Comparison of ENCODE assay signal across 10 mouse cellular contexts in genomic region chr19:7018546-7018945, GRCm38 (mm10). TPM values are rescaled to one million over a fixed set of nuclear protein-coding genes. Genes with fewer than 3 reads are reported as not detected.
DNase-seq lines count a peak whose midpoint lies in the region; ATAC-seq and TF ChIP-seq lines count a peak whose summit lies in the region.
"Had no signal": no experiment of that assay in that cellular context is flagged by ENCODE, and none has a peak within 500 bp of the region (broad histone marks: within the 10 kb centered on the region; RNA-seq: fewer than 3 reads in every experiment).

No protein-coding gene starts in this region.

- no peaks in the 10 kb centered on the region for H3K27me3 ChIP-seq in heart, embryonic 11.5 days (ENCODE audit: control insufficient read depth, insufficient read depth, low read length)
- H3K27me3 ChIP-seq in liver, embryonic 15.5 days, result no peaks in the 10 kb centered on the region
- H3K27me3 ChIP-seq in kidney, adult 2 months (replicated peaks; ENCODE audit: control insufficient read depth, insufficient read depth, low read length), result no peaks in the 10 kb centered on the region

- no peak for ATAC-seq in heart, embryonic 11.5 days (replicated peaks; ENCODE audit: insufficient number of reproducible peaks, low FRiP score, low TSS enrichment)
- ATAC-seq in liver, embryonic 15.5 days (ENCODE audit: insufficient read depth), result peak; percentile 4; the same call in 1 of the 2 replicates

- H3K27ac ChIP-seq in heart, embryonic 11.5 days (ENCODE audit: low read depth, low read length), result peak overlapping the region; percentile 66
- peak overlapping the region; percentile 92 for H3K27ac ChIP-seq in liver, embryonic 15.5 days (replicated peaks)
- no peak overlapping the region for H3K27ac ChIP-seq in kidney, adult 2 months (ENCODE audit: insufficient read depth, low read depth, low read length)

- TF ChIP-seq POLR2A in kidney, adult 2 months (IDR thresholded peaks at IDR 0.05; ENCODE audit: low read depth, low read length), result no peak

- peak overlapping the region; percentile 37; the same call in 1 of the 2 replicates for H3K4me2 ChIP-seq in heart, embryonic 11.5 days
- peak overlapping the region; percentile 88 for H3K4me2 ChIP-seq in liver, embryonic 15.5 days

- peak overlapping the region; percentile 64; the same call in 1 of the 2 replicates for H3K9ac ChIP-seq in heart, embryonic 11.5 days (ENCODE audit: low read depth, low read length)
- peak overlapping the region; percentile 84 for H3K9ac ChIP-seq in liver, embryonic 15.5 days

- DNase-seq in heart, postnatal 14 days, result no peak
- peak; percentile 42 to 55 for DNase-seq in spleen, postnatal 10 days (ENCODE audit: low spot score in 2 of 2)
- DNase-seq in spleen, adult 18-20 months, result no peak
- peak; percentile 48 for DNase-seq in thymus, postnatal 4 days
- DNase-seq in kidney, adult 2 months, result no peak
- no peak for DNase-seq in cerebellum, postnatal 36 days
- DNase-seq: cerebellum, adult 18-20 months had no signal

- WGBS in heart, embryonic 11.5 days (ENCODE audit: insufficient replicate concordance), result 85% methylated on average over 11 of the region's 11 CpGs
- WGBS in liver, embryonic 15.5 days (ENCODE audit: insufficient replicate concordance), result 13% methylated on average over 11 of the region's 11 CpGs
- 78% methylated on average over 11 of the region's 11 CpGs for WGBS in kidney, adult 2 months

- peaks cover 26% of the 10 kb centered on the region for H3K36me3 ChIP-seq in heart, embryonic 11.5 days (ENCODE audit: control insufficient read depth, insufficient read depth, low read length)
- peaks cover 72% of the 10 kb centered on the region for H3K36me3 ChIP-seq in liver, embryonic 15.5 days (replicated peaks)
- peaks cover 4% of the 10 kb centered on the region; the same call in 1 of the 2 replicates for H3K36me3 ChIP-seq in kidney, adult 2 months (ENCODE audit: control insufficient read depth, insufficient read depth, low read length)

- no peak for TF ChIP-seq CTCF in kidney, adult 2 months (conservative IDR thresholded peaks at IDR 0.05; ENCODE audit: insufficient read depth, insufficient read length, low read depth, low read length)

- peaks cover 16% of the 10 kb centered on the region for H3K4me1 ChIP-seq in heart, embryonic 11.5 days (ENCODE audit: control insufficient read depth, insufficient read depth, low read length)
- H3K4me1 ChIP-seq in liver, embryonic 15.5 days (replicated peaks), result peaks cover 50% of the 10 kb centered on the region
- H3K4me1 ChIP-seq in kidney, adult 2 months (ENCODE audit: control insufficient read depth, insufficient read depth, low read length), result no peaks in the 10 kb centered on the region

- no peak overlapping the region; the same call in 1 of the 2 replicates for H3K4me3 ChIP-seq in heart, embryonic 11.5 days (ENCODE audit: low read depth, low read length)
- peak overlapping the region; percentile 73 for H3K4me3 ChIP-seq in liver, embryonic 15.5 days (replicated peaks)
- no peak overlapping the region for H3K4me3 ChIP-seq in kidney, adult 2 months (ENCODE audit: insufficient read depth, low read depth, low read length)
- H3K4me3 ChIP-seq: myocyte had no signal

- H3K9me3 ChIP-seq in heart, embryonic 11.5 days (replicated peaks; ENCODE audit: control insufficient read depth, low read length), result no peaks in the 10 kb centered on the region
- H3K9me3 ChIP-seq in liver, embryonic 15.5 days (replicated peaks), result no peaks in the 10 kb centered on the region

- intact Hi-C loops in heart, postnatal 14 days (cut with DNase I), result no loop called here

RNA-seq across cellular contexts. Expression of gene Fermt3, which starts 0.7 kb away (rescaled TPM):
- polyA plus RNA-seq in heart, embryonic 11.5 days (2014; fragmentation: Nextera tagmentation; extraction: Ambion mirVana), result 11.5 and 11.9 TPM in 2 replicates
- 10 to 100 TPM in 1 of 2 experiments, 1 to 10 TPM in 1; 6.1 to 10.7 TPM for total RNA-seq in heart, postnatal 14 days (2021)
- polyA plus RNA-seq in liver, embryonic 15.5 days (2015; fragmentation: Nextera tagmentation; extraction: Ambion mirVana), result 105 and 118 TPM in 2 replicates
- 5.2 and 9.2 TPM in 2 replicates for polyA plus RNA-seq in kidney, adult 2 months (2012; rRNA removed)

RNA-seq across cellular contexts. Expression of gene Stip1, which starts 21.2 kb away (rescaled TPM):
- polyA plus RNA-seq in heart, embryonic 11.5 days (2014; fragmentation: Nextera tagmentation; extraction: Ambion mirVana), result 266 and 283 TPM in 2 replicates
- 100 to 1,000 TPM in 1 of 2 experiments, 10 to 100 TPM in 1; 84.1 to 107 TPM for total RNA-seq in heart, postnatal 14 days (2021)
- polyA plus RNA-seq in liver, embryonic 15.5 days (2015; fragmentation: Nextera tagmentation; extraction: Ambion mirVana), result 116 and 121 TPM in 2 replicates
- polyA plus RNA-seq in kidney, adult 2 months (2012; rRNA removed), result 40.6 and 51.4 TPM in 2 replicates

RNA-seq across cellular contexts. Expression of gene Trpt1, which starts 22.6 kb away (rescaled TPM):
- 13.4 and 14.7 TPM in 2 replicates for polyA plus RNA-seq in heart, embryonic 11.5 days (2014; fragmentation: Nextera tagmentation; extraction: Ambion mirVana)
- total RNA-seq in heart, postnatal 14 days (2021), result 10 to 100 TPM; 18.7 to 20.1 TPM
- 1.6 and 2.3 TPM in 2 replicates for polyA plus RNA-seq in liver, embryonic 15.5 days (2015; fragmentation: Nextera tagmentation; extraction: Ambion mirVana)
- 19.3 and 22.5 TPM in 2 replicates for polyA plus RNA-seq in kidney, adult 2 months (2012; rRNA removed)

RNA-seq across cellular contexts. Expression of gene Nudt22, which starts 22.6 kb away (rescaled TPM):
- polyA plus RNA-seq in heart, embryonic 11.5 days (2014; fragmentation: Nextera tagmentation; extraction: Ambion mirVana), result 24.6 and 25.2 TPM in 2 replicates
- 10 to 100 TPM; 24.8 to 26.1 TPM for total RNA-seq in heart, postnatal 14 days (2021)
- polyA plus RNA-seq in liver, embryonic 15.5 days (2015; fragmentation: Nextera tagmentation; extraction: Ambion mirVana), result 9.5 and 10.4 TPM in 2 replicates
- polyA plus RNA-seq in kidney, adult 2 months (2012; rRNA removed), result 58.3 and 63.4 TPM in 2 replicates

RNA-seq across cellular contexts. Expression of gene Dnajc4, which starts 26.2 kb away (rescaled TPM):
- polyA plus RNA-seq in heart, embryonic 11.5 days (2014; fragmentation: Nextera tagmentation; extraction: Ambion mirVana), result 26.3 and 28.5 TPM in 2 replicates
- total RNA-seq in heart, postnatal 14 days (2021), result 10 to 100 TPM; 54.8 to 62.7 TPM
- 10.2 and 10.9 TPM in 2 replicates for polyA plus RNA-seq in liver, embryonic 15.5 days (2015; fragmentation: Nextera tagmentation; extraction: Ambion mirVana)
- 48.8 and 50.1 TPM in 2 replicates for polyA plus RNA-seq in kidney, adult 2 months (2012; rRNA removed)

Comparison
In these comparisons a context has a peak if more than half of its experiments do, and no peak if none do; other contexts are left out.
1. DNase-seq: peak in spleen, postnatal 10 days (2 of 2) and thymus, postnatal 4 days (single experiment); none in heart, postnatal 14 days (0 of 2), spleen, adult 18-20 months (0 of 2), kidney, adult 2 months (single experiment) and cerebellum, postnatal 36 days (0 of 2).